Mouse (Mus musculus): Measurements from ENCODE around the gene S100pbp. TPM values are rescaled to one million over a fixed set of nuclear protein-coding genes. Genes with fewer than 3 reads are reported as not detected.

Gene S100pbp
- polyA plus RNA-seq, 1 experiment: not detected

GRCm38 (mm10) chr4:129172529-129172928 is 17.0 kb downstream of the S100pbp start:
- Histone ChIP-seq H3K4me1 (ENCODE audit: control insufficient read depth, insufficient read depth, low read length) (no peaks in the 10 kb centered on the region), H3K27ac (ENCODE audit: insufficient read depth, low read depth, low read length) (no peak overlapping the region), H3K4me3 (ENCODE audit: insufficient read depth, low read depth, low read length) (no peak overlapping the region)
- WGBS: 76% methylated on average over 1 of the region's 1 CpGs
- TF ChIP-seq CTCF (IDR thresholded peaks at IDR 0.05; ENCODE audit: insufficient read depth, low read depth, low read length) (no peak), POLR2A (IDR thresholded peaks at IDR 0.05; ENCODE audit: insufficient read depth, low read depth, low read length) (no peak)

GRCm38 (mm10) chr4:129161581-129162255 is 27.8 kb downstream of the S100pbp start:
- WGBS: 80% methylated on average over 4 of the region's 4 CpGs
- Histone ChIP-seq H3K27ac (ENCODE audit: insufficient read depth, low read depth, low read length) (no peak overlapping the region), H3K4me1 (ENCODE audit: control insufficient read depth, insufficient read depth, low read length) (no peaks in the 10 kb centered on the region), H3K4me3 (ENCODE audit: insufficient read depth, low read depth, low read length) (no peak overlapping the region)
- TF ChIP-seq CTCF (IDR thresholded peaks at IDR 0.05; ENCODE audit: insufficient read depth, low read depth, low read length): no peak
- TF ChIP-seq POLR2A (IDR thresholded peaks at IDR 0.05; ENCODE audit: insufficient read depth, low read depth, low read length): no peak

GRCm38 (mm10) chr4:129161076-129161475 is 28.5 kb downstream of the S100pbp start:
- WGBS: 100% methylated on average over 1 of the region's 1 CpGs
- Histone ChIP-seq H3K4me3 (ENCODE audit: insufficient read depth, low read depth, low read length) (no peak overlapping the region), H3K27ac (ENCODE audit: insufficient read depth, low read depth, low read length) (no peak overlapping the region), H3K4me1 (ENCODE audit: control insufficient read depth, insufficient read depth, low read length) (no peaks in the 10 kb centered on the region)
- TF ChIP-seq CTCF (IDR thresholded peaks at IDR 0.05; ENCODE audit: insufficient read depth, low read depth, low read length) (no peak), POLR2A (IDR thresholded peaks at IDR 0.05; ENCODE audit: insufficient read depth, low read depth, low read length) (no peak)

- 55% methylated on average over 3 of the region's 3 CpGs for WGBS
- no peaks in the 10 kb centered on the region for H3K4me1 ChIP-seq (ENCODE audit: control insufficient read depth, insufficient read depth, low read length)
Observed at GRCm38 (mm10) chr4:129158549-129158948, 31.0 kb downstream of the S100pbp start.

GRCm38 (mm10) chr4:129157541-129157940 is 32.0 kb downstream of the S100pbp start:
- 96% methylated on average over 5 of the region's 5 CpGs for WGBS
- Histone ChIP-seq H3K27ac (ENCODE audit: insufficient read depth, low read depth, low read length) (no peak overlapping the region), H3K4me3 (ENCODE audit: insufficient read depth, low read depth, low read length) (no peak overlapping the region)

More at GRCm38 (mm10) chr4:129158549-129158948, 31.0 kb downstream of the S100pbp start:
- Histone ChIP-seq H3K4me3 (ENCODE audit: insufficient read depth, low read depth, low read length) (no peak overlapping the region), H3K27ac (ENCODE audit: insufficient read depth, low read depth, low read length) (no peak overlapping the region)
- TF ChIP-seq CTCF (IDR thresholded peaks at IDR 0.05; ENCODE audit: insufficient read depth, low read depth, low read length) (no peak), POLR2A (IDR thresholded peaks at IDR 0.05; ENCODE audit: insufficient read depth, low read depth, low read length) (no peak)

GRCm38 (mm10) chr4:129151276-129151811 is 38.2 kb downstream of the S100pbp start:
- Histone ChIP-seq H3K4me3 (ENCODE audit: insufficient read depth, low read depth, low read length) (no peak overlapping the region), H3K4me1 (ENCODE audit: control insufficient read depth, insufficient read depth, low read length) (peaks cover 8% of the 10 kb centered on the region), H3K27ac (ENCODE audit: insufficient read depth, low read depth, low read length) (no peak overlapping the region)
- 89% methylated on average over 4 of the region's 4 CpGs for WGBS
- TF ChIP-seq POLR2A (IDR thresholded peaks at IDR 0.05; ENCODE audit: insufficient read depth, low read depth, low read length) (no peak), CTCF (IDR thresholded peaks at IDR 0.05; ENCODE audit: insufficient read depth, low read depth, low read length) (no peak)

More at GRCm38 (mm10) chr4:129157541-129157940, 32.0 kb downstream of the S100pbp start:
- no peak for TF ChIP-seq CTCF (IDR thresholded peaks at IDR 0.05; ENCODE audit: insufficient read depth, low read depth, low read length)
- no peak for TF ChIP-seq POLR2A (IDR thresholded peaks at IDR 0.05; ENCODE audit: insufficient read depth, low read depth, low read length)
- H3K4me1 ChIP-seq (ENCODE audit: control insufficient read depth, insufficient read depth, low read length): no peaks in the 10 kb centered on the region

GRCm38 (mm10) chr4:129149321-129149720 is 40.2 kb downstream of the S100pbp start:
- H3K4me1 ChIP-seq (ENCODE audit: control insufficient read depth, insufficient read depth, low read length): peaks cover 17% of the 10 kb centered on the region
- TF ChIP-seq POLR2A (IDR thresholded peaks at IDR 0.05; ENCODE audit: insufficient read depth, low read depth, low read length) (no peak), CTCF (IDR thresholded peaks at IDR 0.05; ENCODE audit: insufficient read depth, low read depth, low read length) (no peak)
- H3K27ac ChIP-seq (ENCODE audit: insufficient read depth, low read depth, low read length): peak overlapping the region; percentile 70
- no peak overlapping the region for H3K4me3 ChIP-seq (ENCODE audit: insufficient read depth, low read depth, low read length)
- WGBS: 26% methylated on average over 1 of the region's 1 CpGs

- no peak for TF ChIP-seq POLR2A (IDR thresholded peaks at IDR 0.05; ENCODE audit: insufficient read depth, low read depth, low read length)
- TF ChIP-seq CTCF (IDR thresholded peaks at IDR 0.05; ENCODE audit: insufficient read depth, low read depth, low read length): no peak
- no peak overlapping the region for H3K4me3 ChIP-seq (ENCODE audit: insufficient read depth, low read depth, low read length)
- H3K27ac ChIP-seq (ENCODE audit: insufficient read depth, low read depth, low read length): peak overlapping the region; percentile 86; the same call in 1 of the 2 replicates
- 36% methylated on average over 13 of the region's 13 CpGs for WGBS
- H3K4me1 ChIP-seq (ENCODE audit: control insufficient read depth, insufficient read depth, low read length): peaks cover 28% of the 10 kb centered on the region
Observed at GRCm38 (mm10) chr4:129147552-129148103, 41.9 kb downstream of the S100pbp start.

GRCm38 (mm10) chr4:129146392-129146791 is 43.1 kb downstream of the S100pbp start:
- Histone ChIP-seq H3K4me1 (ENCODE audit: control insufficient read depth, insufficient read depth, low read length) (peaks cover 38% of the 10 kb centered on the region), H3K4me3 (ENCODE audit: insufficient read depth, low read depth, low read length) (no peak overlapping the region), H3K27ac (ENCODE audit: insufficient read depth, low read depth, low read length) (no peak overlapping the region)
- 29% methylated on average over 2 of the region's 2 CpGs for WGBS
- no peak for TF ChIP-seq POLR2A (IDR thresholded peaks at IDR 0.05; ENCODE audit: insufficient read depth, low read depth, low read length)
- no peak for TF ChIP-seq CTCF (IDR thresholded peaks at IDR 0.05; ENCODE audit: insufficient read depth, low read depth, low read length)
